Mouse (Mus musculus): Measurements from ENCODE around the gene Mob3b.

DNA sequence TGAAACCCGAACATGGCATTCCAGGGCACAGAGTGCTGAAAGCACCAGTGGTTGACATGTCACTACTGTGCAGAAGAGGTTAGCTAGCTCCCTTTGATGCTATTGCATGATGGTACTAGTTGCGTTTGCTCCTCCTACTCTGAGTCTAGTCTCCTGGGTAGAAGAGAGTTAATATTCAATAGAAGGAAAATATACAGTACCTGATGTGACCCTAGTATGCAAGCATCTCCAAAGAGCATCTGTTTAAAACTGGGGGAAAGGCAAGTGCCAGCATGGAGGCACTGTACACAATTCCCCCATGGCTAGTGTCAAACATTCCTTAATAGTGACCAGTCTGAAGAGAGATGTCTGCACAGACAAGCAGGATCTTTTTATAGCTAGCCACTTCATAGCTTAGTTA, 119.5 kb downstream of the Mob3b start:
- TF ChIP-seq POLR2A (IDR thresholded peaks at IDR 0.05; ENCODE audit: low read depth, low read length): no peak
- no peak for TF ChIP-seq CTCF (IDR thresholded peaks at IDR 0.05; ENCODE audit: extremely low read depth, insufficient read depth, insufficient read length, insufficient replicate concordance)

All from spleen, adult 2 months (tissue).